ENCODE assay signal across 9 mouse cellular contexts in the genomic region with DNA sequence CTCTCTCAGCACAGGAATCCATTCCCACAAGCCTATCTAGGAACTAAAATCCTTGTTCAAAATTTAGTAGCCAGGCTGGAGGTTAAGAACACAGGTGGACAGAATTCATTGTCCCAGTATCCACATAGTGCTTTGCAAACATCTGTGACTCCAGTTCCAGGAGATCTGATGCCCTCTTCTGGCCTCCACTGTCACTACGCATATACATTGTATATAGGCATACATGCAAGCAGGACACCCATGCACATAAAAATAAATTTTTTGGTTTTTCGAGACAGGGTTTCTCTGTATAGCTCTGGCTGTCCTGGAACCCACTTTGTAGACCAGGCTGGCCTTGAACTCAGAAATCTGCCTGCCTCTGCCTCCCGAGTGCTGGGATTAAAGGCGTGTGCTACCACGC. TPM values are rescaled to one million over a fixed set of nuclear protein-coding genes. Genes with fewer than 3 reads are reported as not detected.
DNase-seq lines count a peak whose midpoint lies in the region; TF ChIP-seq lines count a peak whose summit lies in the region.
"Not testable (repeated sequence)": the region's sequence is repeated elsewhere in the genome, so short reads cannot be mapped to it uniquely, and the experiment has no call there.
"Had no signal": no experiment of that assay in that cellular context is flagged by ENCODE, and none has a peak within 500 bp of the region (broad histone marks: within the 10 kb centered on the region; RNA-seq: fewer than 3 reads in every experiment).

No protein-coding gene starts in this region.

- H3K27me3 ChIP-seq in MEL (ENCODE audit: control insufficient read depth in 1 of 2, insufficient read depth in 2 of 2, low read length in 2 of 2); heart, adult 2 months (ENCODE audit: control insufficient read depth, insufficient read depth, low read length): not testable (repeated sequence)

- peaks cover 11% of the 10 kb centered on the region in 2 experiments for H3K36me3 ChIP-seq in MEL (ENCODE audit: control insufficient read depth in 1 of 2, insufficient read depth in 2 of 2, low read length in 2 of 2)
- not testable (repeated sequence) for H3K36me3 ChIP-seq in heart, adult 2 months (ENCODE audit: control insufficient read depth, insufficient read depth, low read length)

- 94% methylated on average over 5 of the region's 5 CpGs for WGBS in heart, adult 2 months

- not testable (repeated sequence) for H3K4me1 ChIP-seq in MEL (ENCODE audit: control insufficient read depth in 1 of 2, insufficient read depth in 2 of 2, low read length in 2 of 2); heart, adult 2 months (ENCODE audit: control insufficient read depth, insufficient read depth, low read length)

- peak; percentile 57 to 74 (median 67) for TF ChIP-seq CTCF in MEL (IDR thresholded peaks at IDR 0.05 in 2 of 3, conservative IDR thresholded peaks at IDR 0.05 in 1 of 3; ENCODE audit: control insufficient read depth in 1 of 3, insufficient read depth in 1 of 3, low read depth in 2 of 3, low read length in 3 of 3, poor library complexity in 1 of 3, severe bottlenecking in 1 of 3)
- TF ChIP-seq CTCF in heart, adult 2 months (IDR thresholded peaks at IDR 0.05), result peak; percentile 35
- TF ChIP-seq CTCF in left cerebral cortex, adult 2 months (IDR thresholded peaks at IDR 0.05), result peak; percentile 31

- H3K9ac ChIP-seq in MEL (ENCODE audit: control insufficient read depth, low read depth, low read length, poor library complexity, severe bottlenecking); heart, adult 2 months (ENCODE audit: low read depth, low read length): not testable (repeated sequence)

- not testable (repeated sequence) for TF ChIP-seq EP300 in MEL (IDR thresholded peaks at IDR 0.05; ENCODE audit: low read depth in 1 of 2, low read length in 2 of 2); heart, adult 2 months (IDR thresholded peaks at IDR 0.05; ENCODE audit: insufficient read depth, low read depth, low read length)

- DNase-seq in A20 (ENCODE audit: low read depth, low spot score) (peak; percentile 35), MEL (ENCODE audit: low read depth, low spot score) (peak; percentile 77)
- peak; percentile 62 for DNase-seq in embryo, embryonic 10 days (ENCODE audit: low spot score)
- DNase-seq in heart, adult 2 months; left cerebral cortex, adult 2 months (ENCODE audit: extremely low spot score in 1 of 2, low spot score in 2 of 2): not testable (repeated sequence)
- peak; percentile 25 for DNase-seq in lung, postnatal 14 days
- peak; percentile 43 for DNase-seq in retina, embryonic 14.5 days (ENCODE audit: low spot score)
- peak; percentile 51 for DNase-seq in thymus, postnatal 25 days

- peaks cover 19% of the 10 kb centered on the region for H3K79me2 ChIP-seq in MEL (ENCODE audit: control insufficient read depth, insufficient read depth, low read length, poor library complexity)
- H3K79me2 ChIP-seq in heart, adult 2 months (replicated peaks; ENCODE audit: control insufficient read depth, insufficient read depth, low read length), result not testable (repeated sequence)

- not testable (repeated sequence) for H3K4me3 ChIP-seq in MEL (ENCODE audit: control insufficient read depth in 1 of 2, insufficient read depth in 1 of 2, low read depth in 2 of 2, low read length in 2 of 2); heart, adult 2 months; left cerebral cortex, adult 2 months

- intact Hi-C loops in heart, adult 2 months (cut with DNase I); left cerebral cortex, adult 2 months (cut with DNase I): not testable (repeated sequence)

- H3K27ac ChIP-seq in MEL (ENCODE audit: control insufficient read depth, low read depth, low read length); heart, adult 2 months; left cerebral cortex, adult 2 months: not testable (repeated sequence)

- H3K9me3 ChIP-seq in MEL (replicated peaks; ENCODE audit: insufficient read depth, low read length), result not testable (repeated sequence)

- TF ChIP-seq POLR2A in MEL (IDR thresholded peaks at IDR 0.05; ENCODE audit: control insufficient read depth in 1 of 2, insufficient read depth in 1 of 2, low read depth in 1 of 2, low read length in 2 of 2, poor library complexity in 1 of 2); heart, adult 2 months (IDR thresholded peaks at IDR 0.05; ENCODE audit: insufficient read depth, low read depth, low read length): not testable (repeated sequence)

- peak; percentile 56 for TF ChIP-seq RAD21 in MEL (IDR thresholded peaks at IDR 0.05; ENCODE audit: low read depth, low read length)

TF ChIP-seq in MEL, 35 proteins besides CTCF, POLR2A, EP300 and RAD21:
- TF ChIP-seq SMC3 (IDR thresholded peaks at IDR 0.05; ENCODE audit: low read depth, low read length) (peak; percentile 78), ZC3H11A (IDR thresholded peaks at IDR 0.05; ENCODE audit: low read depth, low read length) (peak; percentile 60), ZNF384 (IDR thresholded peaks at IDR 0.05; ENCODE audit: low read depth, low read length) (peak; percentile 71), SIN3A (IDR thresholded peaks at IDR 0.05; ENCODE audit: low read length) (peak; percentile 42; the same call in 1 of the 2 replicates)
TF ChIP-seq in MEL: peak in this region for 4; not testable (repeated sequence) for 31.

RNA-seq across cellular contexts. Expression of a gene that starts 4.4 kb away (rescaled TPM):
- total RNA-seq in MEL (2012; rRNA removed), result 126 and 140 TPM in 2 replicates
- polyA plus RNA-seq in MEL (2012; ENCODE audit: insufficient read depth in 1 of 2, insufficient read length in 2 of 2, low read depth in 1 of 2, low replicate concordance in 2 of 2, missing spikeins in 1 of 2), result 100 to 1,000 TPM; 135 to 292 TPM
- 10 to 100 TPM; 19.0 to 24.1 TPM for total RNA-seq in heart, adult 2 months (2021)
- polyA plus RNA-seq in heart, adult 2 months (2012; rRNA removed), result 27.8 and 36.7 TPM in 2 replicates
- total RNA-seq in left cerebral cortex, adult 2 months (2021), result 10 to 100 TPM; 65.1 to 67.9 TPM

RNA-seq across cellular contexts. Expression of a gene that starts 10.0 kb away (rescaled TPM):
- 290 and 302 TPM in 2 replicates for total RNA-seq in MEL (2012; rRNA removed)
- polyA plus RNA-seq in MEL (2012; ENCODE audit: insufficient read depth in 1 of 2, insufficient read length in 2 of 2, low read depth in 1 of 2, low replicate concordance in 2 of 2, missing spikeins in 1 of 2), result 1,000 to 10,000 TPM in 1 of 2 experiments, 100 to 1,000 TPM in 1; 465 to 7,439 TPM
- 100 to 1,000 TPM; 287 to 351 TPM for total RNA-seq in heart, adult 2 months (2021)
- 82.0 and 160 TPM in 2 replicates for polyA plus RNA-seq in heart, adult 2 months (2012; rRNA removed)
- total RNA-seq in left cerebral cortex, adult 2 months (2021), result 100 to 1,000 TPM; 408 to 428 TPM

RNA-seq across cellular contexts. Expression of a gene that starts 14.6 kb away (rescaled TPM):
- total RNA-seq in MEL (2012; rRNA removed), result 48.7 and 61.5 TPM in 2 replicates
- polyA plus RNA-seq in MEL (2012; ENCODE audit: insufficient read depth in 1 of 2, insufficient read length in 2 of 2, low read depth in 1 of 2, low replicate concordance in 2 of 2, missing spikeins in 1 of 2), result 100 to 1,000 TPM in 1 of 2 experiments, not detected in 1; 205 TPM
- 10 to 100 TPM; 10.8 to 13.2 TPM for total RNA-seq in heart, adult 2 months (2021)
- polyA plus RNA-seq in heart, adult 2 months (2012; rRNA removed), result 22.1 and 26.2 TPM in 2 replicates
- 10 to 100 TPM; 14.3 to 18.9 TPM for total RNA-seq in left cerebral cortex, adult 2 months (2021)

RNA-seq across cellular contexts. Expression of a gene that starts 31.1 kb away (rescaled TPM):
- not detected in 2 replicates for total RNA-seq in MEL (2012; rRNA removed)
- not detected for polyA plus RNA-seq in MEL (2012; ENCODE audit: insufficient read depth in 1 of 2, insufficient read length in 2 of 2, low read depth in 1 of 2, low replicate concordance in 2 of 2, missing spikeins in 1 of 2)
- total RNA-seq in heart, adult 2 months (2021), result not detected
- polyA plus RNA-seq in heart, adult 2 months (2012; rRNA removed), result 0.06 TPM in 1 of 2 replicates, not detected in the other
- under 1 TPM; 0.27 to 0.61 TPM for total RNA-seq in left cerebral cortex, adult 2 months (2021)
- total RNA-seq: heart, postnatal 25 days had no signal

RNA-seq across cellular contexts. Expression of a gene that starts 39.9 kb away (rescaled TPM):
- total RNA-seq in MEL (2012; rRNA removed), result 49.8 and 52.5 TPM in 2 replicates
- 100 to 1,000 TPM in 1 of 2 experiments, 10 to 100 TPM in 1; 94.1 to 142 TPM for polyA plus RNA-seq in MEL (2012; ENCODE audit: insufficient read depth in 1 of 2, insufficient read length in 2 of 2, low read depth in 1 of 2, low replicate concordance in 2 of 2, missing spikeins in 1 of 2)
- total RNA-seq in heart, adult 2 months (2021), result 1 to 10 TPM; 1.0 to 1.4 TPM
- polyA plus RNA-seq in heart, adult 2 months (2012; rRNA removed), result 1.6 and 2.4 TPM in 2 replicates
- total RNA-seq in left cerebral cortex, adult 2 months (2021), result 1 to 10 TPM; 1.1 to 1.5 TPM
